Mouse (Mus musculus): ENCODE data around the gene Rasgef1a. TPM values are rescaled to one million over a fixed set of nuclear protein-coding genes. Genes with fewer than 3 reads are reported as not detected.
A peak's percentile ranks its signal among the peaks of the same experiment; 100 is the strongest.

The Rasgef1a gene
- polyA plus RNA-seq, 1 experiment from 2014 or later = 0.49 TPM

DNA sequence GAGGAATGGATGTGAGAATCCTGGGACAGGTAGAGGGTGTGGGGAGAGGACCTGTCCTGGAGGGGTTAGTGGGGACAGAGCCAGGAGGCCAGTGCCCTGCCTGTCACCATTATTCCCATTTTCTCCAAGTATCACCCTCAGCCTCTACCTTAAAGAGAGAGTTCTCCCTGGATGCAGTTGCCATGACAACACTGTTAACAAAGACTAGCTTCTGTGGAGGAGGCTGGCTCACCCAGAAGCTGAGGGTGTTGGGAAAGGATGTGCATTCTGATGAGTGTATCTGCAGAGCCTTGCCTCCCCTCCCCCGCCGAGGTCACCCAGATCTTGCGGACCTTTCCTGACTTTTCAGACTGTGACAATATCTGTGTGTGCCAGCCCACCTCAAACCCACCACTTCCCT is 4.7 kb downstream of the Rasgef1a start:
- Histone ChIP-seq H3K9me3 (ENCODE audit: control insufficient read depth, low read length) (no peaks in the 10 kb centered on the region), H3K9ac (ENCODE audit: low read depth, low read length) (no peak overlapping the region), H3K4me2 (ENCODE audit: low read depth, low read length) (no peak overlapping the region), H3K4me1 (ENCODE audit: control insufficient read depth, insufficient read depth, low read length) (0 out of 2 replicates have a peak, but pooled peaks cover 2% of the 10 kb centered on the region), H3K27me3 (replicated peaks; ENCODE audit: control insufficient read depth, insufficient read depth, low read length) (peaks cover 27% of the 10 kb centered on the region), H3K4me3 (ENCODE audit: low read depth, low read length) (no peak overlapping the region), H3K36me3 (ENCODE audit: control insufficient read depth, insufficient read depth, low read length) (no peaks in the 10 kb centered on the region), H3K27ac (replicated peaks; ENCODE audit: low read depth, low read length) (no peak overlapping the region)
- ATAC-seq (ENCODE audit: low read depth) (no peak), DNase-seq (ENCODE audit: low spot score) (no peak)
- 84% methylated on average over 3 of the region's 3 CpGs for WGBS

GRCm38 (mm10) chr6:118018666-118019065 is 7.4 kb downstream of the Rasgef1a start:
- 66% methylated on average over 5 of the region's 5 CpGs for WGBS
- DNase-seq (ENCODE audit: low spot score) (no peak), ATAC-seq (ENCODE audit: low read depth) (no peak)
- H3K9ac ChIP-seq (ENCODE audit: low read depth, low read length) = no peak overlapping the region
- H3K4me3 ChIP-seq (ENCODE audit: low read depth, low read length) = no peak overlapping the region
- H3K27ac ChIP-seq (replicated peaks; ENCODE audit: low read depth, low read length) = no peak overlapping the region
- no peak overlapping the region for H3K4me2 ChIP-seq (ENCODE audit: low read depth, low read length)
- H3K27me3 ChIP-seq (replicated peaks; ENCODE audit: control insufficient read depth, insufficient read depth, low read length) = peaks cover 2% of the 10 kb centered on the region; the same call in 1 of the 2 replicates
- H3K4me1 ChIP-seq (ENCODE audit: control insufficient read depth, insufficient read depth, low read length) = no peaks in the 10 kb centered on the region
- H3K36me3 ChIP-seq (ENCODE audit: control insufficient read depth, insufficient read depth, low read length) = no peaks in the 10 kb centered on the region
- no peaks in the 10 kb centered on the region for H3K9me3 ChIP-seq (ENCODE audit: control insufficient read depth, low read length)

- H3K9ac ChIP-seq (ENCODE audit: low read depth, low read length) = no peak overlapping the region
- WGBS = 42% methylated on average over 7 of the region's 7 CpGs
- H3K36me3 ChIP-seq (ENCODE audit: control insufficient read depth, insufficient read depth, low read length) = no peaks in the 10 kb centered on the region
- ATAC-seq (ENCODE audit: low read depth) (no peak), DNase-seq (ENCODE audit: low spot score) (peak; percentile 22)
- no peak overlapping the region for H3K27ac ChIP-seq (replicated peaks; ENCODE audit: low read depth, low read length)
- H3K4me3 ChIP-seq (ENCODE audit: low read depth, low read length) = no peak overlapping the region
- H3K9me3 ChIP-seq (ENCODE audit: control insufficient read depth, low read length) = no peaks in the 10 kb centered on the region
- H3K4me2 ChIP-seq (ENCODE audit: low read depth, low read length) = no peak overlapping the region
- no peaks in the 10 kb centered on the region for H3K4me1 ChIP-seq (ENCODE audit: control insufficient read depth, insufficient read depth, low read length)
- no peaks in the 10 kb centered on the region for H3K27me3 ChIP-seq (replicated peaks; ENCODE audit: control insufficient read depth, insufficient read depth, low read length)
Observed at GRCm38 (mm10) chr6:118019569-118019968, 8.3 kb downstream of the Rasgef1a start.

DNA sequence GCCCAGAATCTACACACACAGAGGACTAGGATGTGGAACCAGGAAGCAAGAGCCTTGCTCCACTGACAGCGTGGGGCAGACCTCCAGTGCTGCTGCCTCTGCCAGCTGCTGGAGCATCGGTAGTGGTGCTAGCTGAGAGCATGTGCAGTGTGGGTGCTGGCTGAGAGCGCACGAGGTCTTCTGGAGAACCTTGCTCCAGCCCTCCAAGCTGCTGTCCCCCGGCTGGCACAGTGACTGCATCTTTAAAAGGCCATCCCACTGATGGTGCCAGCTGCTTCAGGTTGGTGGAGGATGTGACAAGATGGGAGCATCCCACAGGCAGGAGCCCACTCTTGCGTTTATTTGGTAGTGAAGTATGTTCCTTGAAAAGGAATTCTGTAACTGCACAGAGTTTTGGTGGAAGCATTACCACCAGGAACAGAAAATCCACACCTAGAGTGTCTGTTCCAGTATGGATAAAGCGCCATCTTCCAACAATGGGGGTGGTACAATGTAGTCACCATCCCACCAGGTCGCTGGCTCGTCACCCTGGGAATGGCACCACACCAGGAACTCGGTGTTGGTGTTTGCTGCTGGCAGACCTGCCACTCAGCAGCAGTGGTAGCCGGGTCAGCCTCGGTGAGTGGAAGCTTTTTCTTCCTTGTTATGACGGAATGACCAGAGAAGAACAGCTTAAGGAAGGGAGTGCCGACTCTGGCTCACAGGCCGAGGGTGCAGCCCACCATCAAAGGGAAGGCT is 11.8 kb downstream of the Rasgef1a start:
- ATAC-seq (ENCODE audit: low read depth) (no peak), DNase-seq (ENCODE audit: low spot score) (no peak)
- Histone ChIP-seq H3K9ac (ENCODE audit: low read depth, low read length) (no peak overlapping the region), H3K4me2 (ENCODE audit: low read depth, low read length) (no peak overlapping the region), H3K27me3 (replicated peaks; ENCODE audit: control insufficient read depth, insufficient read depth, low read length) (no peaks in the 10 kb centered on the region), H3K27ac (replicated peaks; ENCODE audit: low read depth, low read length) (no peak overlapping the region), H3K4me1 (ENCODE audit: control insufficient read depth, insufficient read depth, low read length) (no peaks in the 10 kb centered on the region), H3K36me3 (ENCODE audit: control insufficient read depth, insufficient read depth, low read length) (no peaks in the 10 kb centered on the region), H3K9me3 (ENCODE audit: control insufficient read depth, low read length) (no peaks in the 10 kb centered on the region), H3K4me3 (ENCODE audit: low read depth, low read length) (no peak overlapping the region)
- 73% methylated on average over 15 of the region's 15 CpGs for WGBS

DNA sequence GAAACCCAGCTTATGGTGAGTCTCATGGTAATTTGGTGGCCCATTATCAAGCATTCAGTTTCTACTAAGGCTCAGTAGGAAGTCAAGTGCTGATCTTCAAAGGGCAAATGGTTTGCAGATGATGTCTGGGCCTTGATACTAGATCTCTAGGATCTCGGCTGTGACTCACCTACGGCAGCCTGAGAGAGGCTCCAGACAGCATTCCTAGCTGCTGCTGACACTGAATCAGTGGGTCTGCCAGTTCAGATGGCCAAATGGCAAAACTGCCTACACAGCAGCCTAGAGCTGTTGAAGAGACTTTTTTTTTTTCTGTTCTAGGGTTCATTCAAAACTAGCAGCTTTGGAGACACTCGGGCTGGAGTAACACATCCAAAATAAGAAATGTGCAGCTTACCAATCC is 15.8 kb downstream of the Rasgef1a start:
- Histone ChIP-seq H3K27me3 (replicated peaks; ENCODE audit: control insufficient read depth, insufficient read depth, low read length) (no peaks in the 10 kb centered on the region), H3K4me1 (ENCODE audit: control insufficient read depth, insufficient read depth, low read length) (no peaks in the 10 kb centered on the region), H3K4me3 (ENCODE audit: low read depth, low read length) (no peak overlapping the region), H3K9ac (ENCODE audit: low read depth, low read length) (no peak overlapping the region), H3K27ac (replicated peaks; ENCODE audit: low read depth, low read length) (no peak overlapping the region), H3K4me2 (ENCODE audit: low read depth, low read length) (no peak overlapping the region), H3K9me3 (ENCODE audit: control insufficient read depth, low read length) (no peaks in the 10 kb centered on the region), H3K36me3 (ENCODE audit: control insufficient read depth, insufficient read depth, low read length) (no peaks in the 10 kb centered on the region)
- no peak for DNase-seq (ENCODE audit: low spot score)
- 66% methylated on average over 3 of the region's 3 CpGs for WGBS
- no peak for ATAC-seq (ENCODE audit: low read depth)

- 22% methylated on average over 1 of the region's 1 CpGs for WGBS
- Histone ChIP-seq H3K27ac (replicated peaks; ENCODE audit: low read depth, low read length) (no peak overlapping the region), H3K4me3 (ENCODE audit: low read depth, low read length) (no peak overlapping the region), H3K36me3 (ENCODE audit: control insufficient read depth, insufficient read depth, low read length) (no peaks in the 10 kb centered on the region), H3K4me2 (ENCODE audit: low read depth, low read length) (no peak overlapping the region), H3K9me3 (ENCODE audit: control insufficient read depth, low read length) (no peaks in the 10 kb centered on the region), H3K9ac (ENCODE audit: low read depth, low read length) (no peak overlapping the region), H3K4me1 (ENCODE audit: control insufficient read depth, insufficient read depth, low read length) (no peaks in the 10 kb centered on the region), H3K27me3 (replicated peaks; ENCODE audit: control insufficient read depth, insufficient read depth, low read length) (no peaks in the 10 kb centered on the region)
- ATAC-seq (ENCODE audit: low read depth) (no peak), DNase-seq (ENCODE audit: low spot score) (no peak)
Observed at GRCm38 (mm10) chr6:118031467-118031866, 20.2 kb downstream of the Rasgef1a start.

GRCm38 (mm10) chr6:118035639-118036038 is 24.4 kb downstream of the Rasgef1a start:
- ATAC-seq (ENCODE audit: low read depth) = no peak

DNA sequence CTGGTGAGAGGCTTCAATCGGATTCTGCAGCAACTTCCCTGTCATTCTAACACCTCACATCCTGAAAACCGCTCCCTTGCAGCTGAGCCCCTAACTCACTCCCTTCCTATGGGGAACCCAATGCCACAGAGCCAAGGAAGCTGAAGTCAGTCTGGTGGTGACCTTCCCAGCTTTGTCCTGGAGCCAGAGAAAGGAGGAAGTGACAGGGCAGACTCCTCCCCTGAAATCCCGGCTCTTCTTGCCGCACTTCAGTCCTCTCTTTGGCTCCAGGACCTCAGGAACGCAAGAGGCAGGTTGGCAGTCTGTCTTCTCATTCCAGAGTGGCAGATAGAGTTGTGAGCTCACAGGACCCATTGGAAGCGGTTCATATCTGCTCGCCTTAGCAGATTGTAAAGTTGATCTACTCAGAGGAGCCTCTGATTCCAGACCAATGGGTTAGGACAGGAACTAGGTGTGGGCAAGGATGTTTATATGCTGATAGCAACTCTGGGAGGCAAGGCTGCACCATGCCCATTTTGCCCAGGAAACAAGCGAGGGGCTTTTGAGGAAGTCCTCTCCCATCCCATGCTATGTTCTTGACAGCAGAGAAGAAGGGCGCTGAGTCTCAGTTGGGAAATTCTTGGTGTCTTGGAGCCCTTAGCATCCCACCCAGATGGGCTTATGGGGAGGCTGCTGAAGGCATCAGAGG is 25.0 kb downstream of the Rasgef1a start:
- no peak overlapping the region for H3K9ac ChIP-seq (ENCODE audit: low read depth, low read length)
- no peaks in the 10 kb centered on the region for H3K27me3 ChIP-seq (replicated peaks; ENCODE audit: control insufficient read depth, insufficient read depth, low read length)
- no peak overlapping the region for H3K4me3 ChIP-seq (ENCODE audit: low read depth, low read length)
- WGBS = 72% methylated on average over 9 of the region's 9 CpGs
- ATAC-seq (ENCODE audit: low read depth) (no peak), DNase-seq (ENCODE audit: low spot score) (no peak)
- no peaks in the 10 kb centered on the region for H3K9me3 ChIP-seq (ENCODE audit: control insufficient read depth, low read length)
- no peak overlapping the region for H3K27ac ChIP-seq (replicated peaks; ENCODE audit: low read depth, low read length)
- no peak overlapping the region for H3K4me2 ChIP-seq (ENCODE audit: low read depth, low read length)
- H3K4me1 ChIP-seq (ENCODE audit: control insufficient read depth, insufficient read depth, low read length) = no peaks in the 10 kb centered on the region
- H3K36me3 ChIP-seq (ENCODE audit: control insufficient read depth, insufficient read depth, low read length) = no peaks in the 10 kb centered on the region

More at GRCm38 (mm10) chr6:118035639-118036038, 24.4 kb downstream of the Rasgef1a start:
- H3K4me2 ChIP-seq (ENCODE audit: low read depth, low read length) = no peak overlapping the region
- WGBS = 70% methylated on average over 6 of the region's 6 CpGs
- H3K9me3 ChIP-seq (ENCODE audit: control insufficient read depth, low read length) = no peaks in the 10 kb centered on the region
- no peak for DNase-seq (ENCODE audit: low spot score)
- H3K27ac ChIP-seq (replicated peaks; ENCODE audit: low read depth, low read length) = no peak overlapping the region
- no peaks in the 10 kb centered on the region for H3K27me3 ChIP-seq (replicated peaks; ENCODE audit: control insufficient read depth, insufficient read depth, low read length)
- no peaks in the 10 kb centered on the region for H3K4me1 ChIP-seq (ENCODE audit: control insufficient read depth, insufficient read depth, low read length)
- no peak overlapping the region for H3K4me3 ChIP-seq (ENCODE audit: low read depth, low read length)
- H3K9ac ChIP-seq (ENCODE audit: low read depth, low read length) = no peak overlapping the region
- no peaks in the 10 kb centered on the region for H3K36me3 ChIP-seq (ENCODE audit: control insufficient read depth, insufficient read depth, low read length)

GRCm38 (mm10) chr6:118036866-118037265 is 25.6 kb downstream of the Rasgef1a start:
- Histone ChIP-seq H3K9me3 (ENCODE audit: control insufficient read depth, low read length) (no peaks in the 10 kb centered on the region), H3K4me1 (ENCODE audit: control insufficient read depth, insufficient read depth, low read length) (no peaks in the 10 kb centered on the region), H3K27ac (replicated peaks; ENCODE audit: low read depth, low read length) (no peak overlapping the region), H3K4me3 (ENCODE audit: low read depth, low read length) (no peak overlapping the region), H3K9ac (ENCODE audit: low read depth, low read length) (no peak overlapping the region), H3K36me3 (ENCODE audit: control insufficient read depth, insufficient read depth, low read length) (no peaks in the 10 kb centered on the region), H3K27me3 (replicated peaks; ENCODE audit: control insufficient read depth, insufficient read depth, low read length) (no peaks in the 10 kb centered on the region), H3K4me2 (ENCODE audit: low read depth, low read length) (no peak overlapping the region)
- DNase-seq (ENCODE audit: low spot score) (no peak), ATAC-seq (ENCODE audit: low read depth) (no peak)
- 81% methylated on average over 5 of the region's 5 CpGs for WGBS
